Mouse (Mus musculus): ENCODE data around the gene Nfil3. TPM values are rescaled to one million over a fixed set of nuclear protein-coding genes. Genes with fewer than 3 reads are reported as not detected.

Gene Nfil3
- polyA plus RNA-seq, 1 experiment from 2014 or later = 31.6 TPM

GRCm38 (mm10) chr13:52978321-52978981, 2.4 kb downstream of the Nfil3 start:
- under 1% methylated on average over 64 of the region's 64 CpGs for WGBS
- H3K9me3 ChIP-seq (replicated peaks; ENCODE audit: control insufficient read depth, low read length) = no peaks in the 10 kb centered on the region
- peak overlapping the region; percentile 98 for H3K4me2 ChIP-seq (ENCODE audit: low read depth, low read length)
- peak overlapping the region; percentile 65 for H3K4me3 ChIP-seq (replicated peaks; ENCODE audit: low read length)
- peak overlapping the region; percentile 84 for H3K9ac ChIP-seq (ENCODE audit: low read length)
- H3K4me1 ChIP-seq (ENCODE audit: control insufficient read depth, insufficient read depth, low read length) = peaks cover 27% of the 10 kb centered on the region
- ATAC-seq (ENCODE audit: insufficient read depth, low FRiP score) = no peak
- H3K27ac ChIP-seq (ENCODE audit: low read length) = peak overlapping the region; percentile 74
- H3K36me3 ChIP-seq (ENCODE audit: control insufficient read depth, insufficient read depth, low read length) = no peaks in the 10 kb centered on the region
- H3K27me3 ChIP-seq (ENCODE audit: control insufficient read depth, insufficient read depth, low read length) = no peaks in the 10 kb centered on the region

- Histone ChIP-seq H3K4me1 (ENCODE audit: control insufficient read depth, insufficient read depth, low read length) (peaks cover 27% of the 10 kb centered on the region), H3K27ac (ENCODE audit: low read length) (no peak overlapping the region), H3K4me3 (replicated peaks; ENCODE audit: low read length) (peak overlapping the region; percentile 65), H3K4me2 (ENCODE audit: low read depth, low read length) (peak overlapping the region; percentile 98), H3K27me3 (ENCODE audit: control insufficient read depth, insufficient read depth, low read length) (no peaks in the 10 kb centered on the region), H3K36me3 (ENCODE audit: control insufficient read depth, insufficient read depth, low read length) (no peaks in the 10 kb centered on the region), H3K9me3 (replicated peaks; ENCODE audit: control insufficient read depth, low read length) (no peaks in the 10 kb centered on the region), H3K9ac (ENCODE audit: low read length) (peak overlapping the region; percentile 84)
- 47% methylated on average over 4 of the region's 4 CpGs for WGBS
- ATAC-seq (ENCODE audit: insufficient read depth, low FRiP score) = no peak
Observed at GRCm38 (mm10) chr13:52977757-52978156, 3.1 kb downstream of the Nfil3 start.

GRCm38 (mm10) chr13:52977221-52977609, 3.7 kb downstream of the Nfil3 start:
- H3K4me3 ChIP-seq (replicated peaks; ENCODE audit: low read length) = no peak overlapping the region
- ATAC-seq (ENCODE audit: insufficient read depth, low FRiP score) = no peak
- H3K9ac ChIP-seq (ENCODE audit: low read length) = no peak overlapping the region
- no peak overlapping the region for H3K27ac ChIP-seq (ENCODE audit: low read length)
- H3K9me3 ChIP-seq (replicated peaks; ENCODE audit: control insufficient read depth, low read length) = no peaks in the 10 kb centered on the region
- H3K27me3 ChIP-seq (ENCODE audit: control insufficient read depth, insufficient read depth, low read length) = no peaks in the 10 kb centered on the region
- H3K4me1 ChIP-seq (ENCODE audit: control insufficient read depth, insufficient read depth, low read length) = peaks cover 27% of the 10 kb centered on the region
- peak overlapping the region; percentile 19 for H3K4me2 ChIP-seq (ENCODE audit: low read depth, low read length)
- H3K36me3 ChIP-seq (ENCODE audit: control insufficient read depth, insufficient read depth, low read length) = no peaks in the 10 kb centered on the region
- WGBS = 82% methylated on average over 9 of the region's 9 CpGs

GRCm38 (mm10) chr13:52976510-52977220, 4.2 kb downstream of the Nfil3 start:
- Histone ChIP-seq H3K9me3 (replicated peaks; ENCODE audit: control insufficient read depth, low read length) (no peaks in the 10 kb centered on the region), H3K4me3 (replicated peaks; ENCODE audit: low read length) (no peak overlapping the region), H3K36me3 (ENCODE audit: control insufficient read depth, insufficient read depth, low read length) (no peaks in the 10 kb centered on the region), H3K27ac (ENCODE audit: low read length) (peak overlapping the region; percentile 26; the same call in 1 of the 2 replicates), H3K4me1 (ENCODE audit: control insufficient read depth, insufficient read depth, low read length) (peaks cover 27% of the 10 kb centered on the region), H3K4me2 (ENCODE audit: low read depth, low read length) (peak overlapping the region; percentile 19), H3K27me3 (ENCODE audit: control insufficient read depth, insufficient read depth, low read length) (no peaks in the 10 kb centered on the region), H3K9ac (ENCODE audit: low read length) (no peak overlapping the region)
- 56% methylated on average over 16 of the region's 16 CpGs for whole genome bisulfite sequencing
- no peak for ATAC-seq (ENCODE audit: insufficient read depth, low FRiP score)

DNA sequence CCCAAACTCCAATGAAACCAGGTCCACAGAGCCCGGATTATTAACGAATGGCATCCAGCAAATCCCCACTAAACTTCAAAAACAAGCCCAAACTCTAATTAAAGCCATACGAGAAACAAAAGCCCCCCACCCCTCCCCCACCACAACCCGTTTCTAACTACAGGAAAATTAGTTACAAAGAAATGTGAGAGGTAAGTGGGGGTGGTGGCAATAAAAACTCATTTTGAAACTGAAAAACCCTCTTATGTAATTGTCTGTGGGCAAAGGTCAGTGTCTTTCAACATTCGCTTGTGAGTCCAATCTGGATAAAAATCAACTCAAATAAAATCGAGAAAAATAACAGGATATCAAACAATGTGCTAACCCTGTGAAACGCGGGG, 4.8 kb downstream of the Nfil3 start:
- no peak overlapping the region for H3K4me3 ChIP-seq (replicated peaks; ENCODE audit: low read length)

GRCm38 (mm10) chr13:52974676-52975075, 6.2 kb downstream of the Nfil3 start:
- Histone ChIP-seq H3K4me2 (ENCODE audit: low read depth, low read length) (no peak overlapping the region), H3K9me3 (replicated peaks; ENCODE audit: control insufficient read depth, low read length) (no peaks in the 10 kb centered on the region), H3K27me3 (ENCODE audit: control insufficient read depth, insufficient read depth, low read length) (no peaks in the 10 kb centered on the region), H3K27ac (ENCODE audit: low read length) (no peak overlapping the region), H3K4me1 (ENCODE audit: control insufficient read depth, insufficient read depth, low read length) (peaks cover 27% of the 10 kb centered on the region), H3K9ac (ENCODE audit: low read length) (no peak overlapping the region), H3K4me3 (replicated peaks; ENCODE audit: low read length) (no peak overlapping the region), H3K36me3 (ENCODE audit: control insufficient read depth, insufficient read depth, low read length) (no peaks in the 10 kb centered on the region)
- 43% methylated on average over 3 of the region's 3 CpGs for WGBS
- ATAC-seq (ENCODE audit: insufficient read depth, low FRiP score) = peak; percentile 49; the same call in 1 of the 2 replicates

More for the DNA sequence above, 4.8 kb downstream of the Nfil3 start:
- no peak overlapping the region for H3K9ac ChIP-seq (ENCODE audit: low read length)
- H3K4me1 ChIP-seq (ENCODE audit: control insufficient read depth, insufficient read depth, low read length) = peaks cover 27% of the 10 kb centered on the region
- H3K4me2 ChIP-seq (ENCODE audit: low read depth, low read length) = 0 out of 2 replicates have a peak overlapping the region, but pooled peaks have one; percentile 19
- H3K36me3 ChIP-seq (ENCODE audit: control insufficient read depth, insufficient read depth, low read length) = no peaks in the 10 kb centered on the region
- no peak overlapping the region for H3K27ac ChIP-seq (ENCODE audit: low read length)
- H3K27me3 ChIP-seq (ENCODE audit: control insufficient read depth, insufficient read depth, low read length) = no peaks in the 10 kb centered on the region
- no peaks in the 10 kb centered on the region for H3K9me3 ChIP-seq (replicated peaks; ENCODE audit: control insufficient read depth, low read length)
- ATAC-seq (ENCODE audit: insufficient read depth, low FRiP score) = no peak
- 58% methylated on average over 8 of the region's 8 CpGs for WGBS

DNA sequence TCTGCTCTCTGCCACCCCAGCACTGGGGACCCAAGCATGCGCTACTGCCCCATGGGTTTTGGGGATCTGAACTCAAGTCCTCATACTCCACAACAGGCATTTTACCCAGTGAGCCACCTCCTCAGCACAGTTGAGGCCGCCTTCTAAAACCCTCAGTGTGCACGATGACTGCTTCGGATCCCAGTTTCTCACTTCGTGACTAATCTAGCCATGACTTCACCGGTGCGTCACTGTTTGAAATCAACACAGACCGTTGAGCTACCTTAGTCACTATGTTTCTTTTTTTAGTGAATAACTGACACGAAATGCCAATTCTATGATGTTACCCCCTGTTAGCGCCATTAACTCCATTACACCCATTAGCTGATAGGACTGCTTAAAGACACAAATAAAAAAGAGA, 7.4 kb downstream of the Nfil3 start:
- Histone ChIP-seq H3K9me3 (replicated peaks; ENCODE audit: control insufficient read depth, low read length) (no peaks in the 10 kb centered on the region), H3K27ac (ENCODE audit: low read length) (no peak overlapping the region), H3K9ac (ENCODE audit: low read length) (no peak overlapping the region), H3K4me1 (ENCODE audit: control insufficient read depth, insufficient read depth, low read length) (peaks cover 23% of the 10 kb centered on the region), H3K36me3 (ENCODE audit: control insufficient read depth, insufficient read depth, low read length) (peaks cover 3% of the 10 kb centered on the region; the same call in 1 of the 2 replicates), H3K4me3 (replicated peaks; ENCODE audit: low read length) (no peak overlapping the region), H3K27me3 (ENCODE audit: control insufficient read depth, insufficient read depth, low read length) (no peaks in the 10 kb centered on the region), H3K4me2 (ENCODE audit: low read depth, low read length) (no peak overlapping the region)
- 91% methylated on average over 10 of the region's 10 CpGs for WGBS
- ATAC-seq (ENCODE audit: insufficient read depth, low FRiP score) = no peak

- no peaks in the 10 kb centered on the region for H3K27me3 ChIP-seq (ENCODE audit: control insufficient read depth, insufficient read depth, low read length)
- H3K4me3 ChIP-seq (replicated peaks; ENCODE audit: low read length) = no peak overlapping the region
- WGBS = 88% methylated on average over 3 of the region's 3 CpGs
- H3K4me2 ChIP-seq (ENCODE audit: low read depth, low read length) = no peak overlapping the region
- no peak for ATAC-seq (ENCODE audit: insufficient read depth, low FRiP score)
- peaks cover 16% of the 10 kb centered on the region for H3K4me1 ChIP-seq (ENCODE audit: control insufficient read depth, insufficient read depth, low read length)
- peaks cover 11% of the 10 kb centered on the region for H3K36me3 ChIP-seq (ENCODE audit: control insufficient read depth, insufficient read depth, low read length)
- H3K9ac ChIP-seq (ENCODE audit: low read length) = no peak overlapping the region
- H3K27ac ChIP-seq (ENCODE audit: low read length) = no peak overlapping the region
- no peaks in the 10 kb centered on the region for H3K9me3 ChIP-seq (replicated peaks; ENCODE audit: control insufficient read depth, low read length)
Observed at GRCm38 (mm10) chr13:52972626-52973025, 8.2 kb downstream of the Nfil3 start.

DNA sequence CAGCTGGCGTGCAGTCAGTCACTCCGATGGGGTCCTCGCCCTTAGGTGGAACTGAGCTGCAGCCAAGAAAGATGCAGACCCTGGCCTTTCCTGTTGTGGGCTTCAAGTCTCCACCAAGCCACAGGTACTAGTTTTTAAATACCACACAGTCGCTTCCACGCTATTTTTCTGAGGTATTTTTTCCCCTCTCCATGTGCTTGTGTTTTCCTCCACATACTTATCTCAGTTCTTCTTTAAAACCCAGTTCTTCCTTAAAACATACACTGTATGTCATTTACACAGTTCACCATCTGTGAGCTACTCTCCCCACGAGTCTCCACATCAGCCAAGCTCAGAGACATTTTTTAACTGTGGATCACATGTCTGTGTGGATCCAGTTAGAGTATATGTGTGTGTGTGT, 10.0 kb downstream of the Nfil3 start:
- H3K4me2 ChIP-seq (ENCODE audit: low read depth, low read length) = no peak overlapping the region
- H3K27me3 ChIP-seq (ENCODE audit: control insufficient read depth, insufficient read depth, low read length) = no peaks in the 10 kb centered on the region
- no peak overlapping the region for H3K27ac ChIP-seq (ENCODE audit: low read length)
- WGBS = 86% methylated on average over 6 of the region's 6 CpGs
- no peak overlapping the region for H3K9ac ChIP-seq (ENCODE audit: low read length)
- no peaks in the 10 kb centered on the region for H3K9me3 ChIP-seq (replicated peaks; ENCODE audit: control insufficient read depth, low read length)
- ATAC-seq (ENCODE audit: insufficient read depth, low FRiP score) = no peak
- no peak overlapping the region for H3K4me3 ChIP-seq (replicated peaks; ENCODE audit: low read length)
- peaks cover 24% of the 10 kb centered on the region for H3K36me3 ChIP-seq (ENCODE audit: control insufficient read depth, insufficient read depth, low read length)
- H3K4me1 ChIP-seq (ENCODE audit: control insufficient read depth, insufficient read depth, low read length) = no peaks in the 10 kb centered on the region
